Mouse (Mus musculus) testis, adult 2 months (tissue): ENCODE data around the gene Poln.

ENCODE experiments used
- CTCF ChIP-seq: fragments of 200-500 bp; IDR thresholded peaks from 2 replicates; pipeline ENCODE4 v1.5.1; 2012; ENCODE audit warnings: low read depth, mild to moderate bottlenecking, inconsistent platforms, low read length, moderate library complexity; ENCODE audit not compliant: control insufficient read depth, insufficient read depth, insufficient replicate concordance
- POLR2A ChIP-seq: fragments of 200-500 bp; IDR thresholded peaks from 2 replicates; pipeline ENCODE4 v1.6.1; 2012; ENCODE audit warnings: low read depth, mild to moderate bottlenecking, inconsistent platforms, low read length, moderate library complexity; ENCODE audit not compliant: control insufficient read depth

DNA sequence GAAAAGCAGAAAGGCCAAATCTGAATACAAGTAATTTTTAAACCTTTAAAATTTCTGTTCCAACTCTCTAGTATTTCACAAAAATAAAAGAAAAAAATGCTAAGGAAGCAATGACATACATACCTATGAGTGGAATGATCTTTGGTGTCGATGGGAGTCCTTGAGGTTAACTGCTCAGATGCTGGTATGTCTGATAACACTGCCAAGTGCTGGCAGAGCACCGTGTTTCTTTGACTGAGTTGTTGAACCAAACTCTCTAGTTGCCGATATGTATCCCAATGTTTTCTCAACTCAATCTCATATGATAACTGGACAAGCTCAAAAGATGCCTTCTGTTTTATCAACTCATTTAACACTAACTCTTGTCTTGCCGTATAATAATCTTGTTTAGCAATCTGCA, 3.5 kb downstream of the Poln start:
- TF ChIP-seq POLR2A: no peak
- no peak for TF ChIP-seq CTCF
